Mouse (Mus musculus): Measurements from ENCODE around the gene Epn3. TPM values are rescaled to one million over a fixed set of nuclear protein-coding genes. Genes with fewer than 3 reads are reported as not detected.

The Epn3 gene
- polyA plus RNA-seq, 1 experiment = not detected

DNA sequence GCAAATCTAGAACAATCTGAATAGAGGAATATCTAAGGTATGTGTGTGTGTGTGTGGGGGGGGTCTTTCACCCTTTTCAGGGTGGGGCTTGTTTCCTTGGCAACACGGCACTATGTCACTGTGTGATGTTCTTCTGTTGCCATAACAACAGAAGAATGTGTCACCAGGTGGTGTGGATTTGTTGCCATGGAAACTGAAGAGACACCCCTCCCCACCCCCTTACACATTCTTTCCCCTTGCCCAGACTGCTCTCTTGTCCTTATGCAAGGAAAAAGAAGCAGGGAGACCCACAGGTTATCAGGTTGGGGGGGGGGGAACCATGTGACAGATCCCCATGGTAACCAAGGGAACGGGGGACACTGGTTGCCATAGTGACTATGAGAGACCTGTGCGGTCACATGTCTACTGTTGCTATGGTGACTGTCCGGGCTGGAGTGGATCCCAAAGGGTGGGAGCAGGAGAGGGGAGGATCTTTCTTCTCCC lies 31.2 kb downstream of the Epn3 start:
- Histone ChIP-seq H3K4me1 (ENCODE audit: control insufficient read depth, insufficient read depth, low read length) (peaks cover 63% of the 10 kb centered on the region), H3K27ac (ENCODE audit: insufficient read depth, low read depth, low read length) (peak overlapping the region; percentile 53), H3K4me3 (ENCODE audit: insufficient read depth, low read depth, low read length) (no peak overlapping the region)
- TF ChIP-seq CTCF (IDR thresholded peaks at IDR 0.05; ENCODE audit: insufficient read depth, low read depth, low read length) (no peak), POLR2A (IDR thresholded peaks at IDR 0.05; ENCODE audit: insufficient read depth, low read depth, low read length) (no peak)
- 8% methylated on average over 4 of the region's 4 CpGs for whole genome bisulfite sequencing

DNA sequence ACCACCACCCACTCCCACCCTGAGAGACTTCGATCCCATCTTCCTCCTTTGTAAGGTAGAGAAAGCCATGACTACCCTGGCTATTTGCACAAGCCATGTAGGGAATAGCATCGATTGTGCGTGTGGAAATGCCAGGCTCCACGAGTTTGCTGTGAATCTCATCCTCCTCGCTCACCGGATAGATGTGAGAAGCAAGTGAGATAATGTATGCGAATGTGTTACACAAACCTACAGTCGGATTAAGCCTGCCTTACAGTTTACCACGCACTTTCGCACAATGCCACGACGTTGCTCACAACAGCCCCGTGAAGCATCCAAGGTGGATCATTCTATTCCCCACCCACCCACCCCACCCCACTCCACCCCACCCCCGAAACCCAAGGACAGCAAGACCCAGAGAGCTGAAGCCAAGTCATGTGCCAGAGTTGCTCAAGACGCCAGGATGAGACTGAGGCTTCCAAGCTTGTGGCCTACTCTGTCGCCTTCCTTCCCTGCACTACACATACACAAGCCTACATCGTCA lies 33.4 kb downstream of the Epn3 start:
- TF ChIP-seq POLR2A (IDR thresholded peaks at IDR 0.05; ENCODE audit: insufficient read depth, low read depth, low read length) = no peak
- TF ChIP-seq CTCF (IDR thresholded peaks at IDR 0.05; ENCODE audit: insufficient read depth, low read depth, low read length) = no peak
- Histone ChIP-seq H3K27ac (ENCODE audit: insufficient read depth, low read depth, low read length) (no peak overlapping the region), H3K4me1 (ENCODE audit: control insufficient read depth, insufficient read depth, low read length) (peaks cover 58% of the 10 kb centered on the region), H3K4me3 (ENCODE audit: insufficient read depth, low read depth, low read length) (no peak overlapping the region)
- WGBS = 59% methylated on average over 17 of the region's 17 CpGs

GRCm38 (mm10) chr11:94464170-94464569 lies 35.6 kb downstream of the Epn3 start:
- Histone ChIP-seq H3K27ac (ENCODE audit: insufficient read depth, low read depth, low read length) (no peak overlapping the region), H3K4me1 (ENCODE audit: control insufficient read depth, insufficient read depth, low read length) (peaks cover 61% of the 10 kb centered on the region), H3K4me3 (ENCODE audit: insufficient read depth, low read depth, low read length) (no peak overlapping the region)
- TF ChIP-seq POLR2A (IDR thresholded peaks at IDR 0.05; ENCODE audit: insufficient read depth, low read depth, low read length) = no peak
- TF ChIP-seq CTCF (IDR thresholded peaks at IDR 0.05; ENCODE audit: insufficient read depth, low read depth, low read length) = no peak
- WGBS = 58% methylated on average over 2 of the region's 2 CpGs

DNA sequence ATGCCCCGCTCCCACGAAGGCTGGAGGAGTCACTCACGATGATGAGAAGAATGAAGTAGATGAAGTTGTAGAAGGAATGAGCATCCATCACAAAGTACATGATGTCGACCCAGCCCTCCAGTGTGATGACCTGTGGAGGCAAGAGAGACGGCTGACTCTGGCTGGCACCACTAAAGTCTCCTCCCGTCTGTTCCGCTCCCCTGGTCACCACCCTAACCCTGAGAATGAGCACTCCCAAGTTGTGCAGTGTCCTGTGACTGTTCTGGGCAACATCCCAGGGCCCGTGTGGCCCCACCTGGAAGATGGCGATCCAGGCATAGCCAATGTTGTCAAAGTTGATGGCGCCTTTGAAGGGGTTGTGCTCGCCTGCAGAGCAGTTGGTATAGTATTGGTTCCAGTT lies 37.9 kb downstream of the Epn3 start:
- no peak for TF ChIP-seq POLR2A (IDR thresholded peaks at IDR 0.05; ENCODE audit: insufficient read depth, low read depth, low read length)
- no peak for TF ChIP-seq CTCF (IDR thresholded peaks at IDR 0.05; ENCODE audit: insufficient read depth, low read depth, low read length)
- Histone ChIP-seq H3K4me3 (ENCODE audit: insufficient read depth, low read depth, low read length) (no peak overlapping the region), H3K27ac (ENCODE audit: insufficient read depth, low read depth, low read length) (no peak overlapping the region), H3K4me1 (ENCODE audit: control insufficient read depth, insufficient read depth, low read length) (peaks cover 50% of the 10 kb centered on the region)
- 89% methylated on average over 11 of the region's 11 CpGs for WGBS

GRCm38 (mm10) chr11:94457001-94457400 lies 42.8 kb downstream of the Epn3 start:
- TF ChIP-seq POLR2A (IDR thresholded peaks at IDR 0.05; ENCODE audit: insufficient read depth, low read depth, low read length) (no peak), CTCF (IDR thresholded peaks at IDR 0.05; ENCODE audit: insufficient read depth, low read depth, low read length) (no peak)
- Histone ChIP-seq H3K27ac (ENCODE audit: insufficient read depth, low read depth, low read length) (no peak overlapping the region), H3K4me3 (ENCODE audit: insufficient read depth, low read depth, low read length) (no peak overlapping the region), H3K4me1 (ENCODE audit: control insufficient read depth, insufficient read depth, low read length) (peaks cover 52% of the 10 kb centered on the region)
- WGBS = 92% methylated on average over 15 of the region's 15 CpGs

DNA sequence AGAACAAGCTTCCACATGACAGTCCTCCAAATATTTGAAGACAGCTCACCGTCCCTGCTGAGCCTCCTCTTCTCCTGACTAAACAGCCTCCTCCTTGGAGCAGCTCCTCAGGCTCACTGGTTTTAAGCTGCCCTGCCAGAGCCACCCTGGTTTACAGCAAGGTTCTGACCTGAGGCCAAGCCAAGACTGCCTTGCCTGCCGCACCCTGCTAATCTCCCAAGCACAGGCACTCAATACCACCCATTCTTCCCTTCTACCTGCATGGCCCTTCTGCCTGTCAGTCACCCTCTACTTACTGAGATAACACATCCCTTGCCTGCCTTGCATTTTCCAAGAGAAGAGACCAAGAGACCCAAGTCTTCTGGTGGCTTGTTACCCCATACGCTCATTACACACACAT lies 43.4 kb downstream of the Epn3 start:
- no peak overlapping the region for H3K4me3 ChIP-seq (ENCODE audit: insufficient read depth, low read depth, low read length)
- WGBS = 63% methylated on average over 3 of the region's 3 CpGs
- peaks cover 54% of the 10 kb centered on the region for H3K4me1 ChIP-seq (ENCODE audit: control insufficient read depth, insufficient read depth, low read length)
- TF ChIP-seq CTCF (IDR thresholded peaks at IDR 0.05; ENCODE audit: insufficient read depth, low read depth, low read length) (no peak), POLR2A (IDR thresholded peaks at IDR 0.05; ENCODE audit: insufficient read depth, low read depth, low read length) (no peak)
- H3K27ac ChIP-seq (ENCODE audit: insufficient read depth, low read depth, low read length) = no peak overlapping the region

DNA sequence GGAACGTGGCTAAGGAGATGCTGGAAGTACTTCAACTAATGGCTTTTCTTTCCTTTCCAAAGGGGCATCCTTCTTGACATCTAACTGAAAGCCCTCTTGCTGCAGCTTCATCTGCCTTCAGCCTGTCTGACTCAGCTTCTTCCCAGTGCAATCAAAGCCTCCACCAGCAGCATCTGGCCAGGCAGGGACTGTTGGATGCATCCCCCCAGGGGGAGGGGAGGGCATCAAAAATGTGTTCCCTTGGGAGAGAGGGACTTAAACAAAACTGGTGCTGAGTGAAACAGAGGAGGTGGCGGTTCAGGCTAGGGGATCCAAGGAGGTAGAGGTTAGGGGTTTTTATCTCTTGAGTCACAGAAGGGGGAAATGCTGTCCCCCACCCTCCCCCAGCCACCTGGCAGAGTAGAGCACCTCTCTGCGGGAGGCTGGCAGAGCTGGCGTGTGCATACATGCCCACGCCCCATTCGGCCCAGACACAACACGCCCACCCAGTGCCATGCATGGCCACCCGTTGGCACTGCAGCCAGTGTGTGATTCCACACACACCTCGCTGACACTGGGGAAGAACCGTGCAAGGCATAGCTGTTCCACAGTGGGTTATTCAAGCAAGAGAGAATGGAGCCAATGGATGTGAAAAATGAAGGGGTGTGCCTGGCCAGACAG lies 44.5 kb downstream of the Epn3 start:
- H3K4me1 ChIP-seq (ENCODE audit: control insufficient read depth, insufficient read depth, low read length) = peaks cover 57% of the 10 kb centered on the region
- TF ChIP-seq POLR2A (IDR thresholded peaks at IDR 0.05; ENCODE audit: insufficient read depth, low read depth, low read length) (no peak), CTCF (IDR thresholded peaks at IDR 0.05; ENCODE audit: insufficient read depth, low read depth, low read length) (no peak)
- no peak overlapping the region for H3K4me3 ChIP-seq (ENCODE audit: insufficient read depth, low read depth, low read length)
- WGBS = 28% methylated on average over 10 of the region's 10 CpGs
- H3K27ac ChIP-seq (ENCODE audit: insufficient read depth, low read depth, low read length) = no peak overlapping the region; the same call in 1 of the 2 replicates

DNA sequence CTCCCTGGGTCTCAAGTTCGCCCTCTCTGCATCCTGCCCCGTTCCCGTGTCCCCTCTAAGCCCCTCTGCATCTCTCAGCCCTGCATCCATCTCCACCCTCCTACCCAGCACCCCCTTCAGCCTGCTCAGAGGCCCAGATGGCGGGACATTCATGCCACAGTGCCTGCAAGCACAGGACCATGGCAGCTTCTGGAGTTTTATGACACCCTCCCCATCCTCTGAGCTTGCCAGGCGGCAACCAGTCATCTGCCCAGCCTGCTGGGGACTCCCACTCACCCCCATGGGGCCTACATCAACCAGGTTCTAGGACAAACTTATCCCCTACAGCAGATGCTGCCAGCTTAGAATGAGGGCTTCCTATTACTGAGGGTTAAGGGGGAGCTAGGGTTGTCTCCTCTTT lies 45.0 kb downstream of the Epn3 start:
- Histone ChIP-seq H3K27ac (ENCODE audit: insufficient read depth, low read depth, low read length) (no peak overlapping the region; the same call in 1 of the 2 replicates), H3K4me1 (ENCODE audit: control insufficient read depth, insufficient read depth, low read length) (peaks cover 59% of the 10 kb centered on the region), H3K4me3 (ENCODE audit: insufficient read depth, low read depth, low read length) (no peak overlapping the region)
- WGBS = 72% methylated on average over 5 of the region's 5 CpGs
- TF ChIP-seq CTCF (IDR thresholded peaks at IDR 0.05; ENCODE audit: insufficient read depth, low read depth, low read length) (no peak), POLR2A (IDR thresholded peaks at IDR 0.05; ENCODE audit: insufficient read depth, low read depth, low read length) (no peak)

- H3K4me1 ChIP-seq (ENCODE audit: control insufficient read depth, insufficient read depth, low read length) = peaks cover 58% of the 10 kb centered on the region
- H3K27ac ChIP-seq (ENCODE audit: insufficient read depth, low read depth, low read length) = no peak overlapping the region
- TF ChIP-seq CTCF (IDR thresholded peaks at IDR 0.05; ENCODE audit: insufficient read depth, low read depth, low read length) (no peak), POLR2A (IDR thresholded peaks at IDR 0.05; ENCODE audit: insufficient read depth, low read depth, low read length) (no peak)
- no peak overlapping the region for H3K4me3 ChIP-seq (ENCODE audit: insufficient read depth, low read depth, low read length)
- 72% methylated on average over 12 of the region's 12 CpGs for WGBS
Observed at GRCm38 (mm10) chr11:94451091-94451773, 48.5 kb downstream of the Epn3 start.
